21 mouse cellular contexts compared by ENCODE assay signal in the genomic region with DNA sequence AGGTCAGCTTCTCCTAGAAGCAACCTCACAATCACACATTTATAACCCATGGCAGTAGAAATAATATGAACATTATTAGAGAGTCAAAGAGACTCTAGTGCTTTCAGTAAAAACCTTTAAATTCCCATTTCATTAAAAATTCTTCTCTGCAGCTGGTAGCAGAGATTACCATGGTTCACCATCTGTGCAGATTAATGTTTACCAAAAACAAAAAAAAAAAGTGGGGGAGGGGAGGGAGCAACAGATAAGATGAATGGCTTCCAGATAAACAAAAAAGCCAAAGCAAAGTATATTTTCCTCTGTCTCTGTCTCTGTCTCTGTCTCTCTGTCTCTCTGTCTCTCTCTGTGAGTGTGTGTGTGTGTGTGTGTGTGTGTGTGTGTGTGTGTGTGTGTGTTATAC.
DNase-seq lines count a peak whose midpoint lies in the region; ATAC-seq and TF ChIP-seq lines count a peak whose summit lies in the region.
"Had no signal": no experiment of that assay in that cellular context is flagged by ENCODE, and none has a peak within 500 bp of the region (broad histone marks: within the 10 kb centered on the region; RNA-seq: fewer than 3 reads in every experiment).

No protein-coding gene starts in this region.

- TF ChIP-seq EP300 in lung, postnatal 0 days (IDR thresholded peaks at IDR 0.05) = no peak

- no peaks in the 10 kb centered on the region for H3K36me3 ChIP-seq in forebrain, embryonic 15.5 days
- H3K36me3 ChIP-seq in forebrain, embryonic 13.5 days (ENCODE audit: poor library complexity, severe bottlenecking) = no peaks in the 10 kb centered on the region
- H3K36me3 ChIP-seq in midbrain, embryonic 14.5 days (ENCODE audit: control insufficient read depth, insufficient read depth, low read length) = no peaks in the 10 kb centered on the region
- no peaks in the 10 kb centered on the region for H3K36me3 ChIP-seq in midbrain, embryonic 13.5 days
- no peaks in the 10 kb centered on the region for H3K36me3 ChIP-seq in lung, postnatal 0 days (ENCODE audit: insufficient read depth, low read length)
- H3K36me3 ChIP-seq: embryonic facial prominence, embryonic 13.5 days; embryonic facial prominence, embryonic 15.5 days had no signal

- ATAC-seq in forebrain, embryonic 15.5 days (replicated peaks) = no peak
- ATAC-seq in forebrain, embryonic 13.5 days = no peak
- no peak for ATAC-seq in midbrain, embryonic 14.5 days (ENCODE audit: low FRiP score, low TSS enrichment)
- ATAC-seq in midbrain, embryonic 13.5 days = no peak
- ATAC-seq in lung, postnatal 0 days = no peak
- ATAC-seq: forebrain, embryonic 16.5 days had no signal

- no peak overlapping the region for H3K4me2 ChIP-seq in forebrain, embryonic 15.5 days (replicated peaks)
- H3K4me2 ChIP-seq in forebrain, embryonic 13.5 days = no peak overlapping the region
- no peak overlapping the region for H3K4me2 ChIP-seq in midbrain, embryonic 14.5 days (ENCODE audit: low read length)
- H3K4me2 ChIP-seq in midbrain, embryonic 13.5 days (replicated peaks) = no peak overlapping the region
- no peak overlapping the region for H3K4me2 ChIP-seq in lung, postnatal 0 days (replicated peaks; ENCODE audit: low read depth, low read length)
- H3K4me2 ChIP-seq: embryonic facial prominence, embryonic 13.5 days; embryonic facial prominence, embryonic 15.5 days had no signal

- no peaks in the 10 kb centered on the region for H3K27me3 ChIP-seq in forebrain, embryonic 15.5 days
- no peaks in the 10 kb centered on the region for H3K27me3 ChIP-seq in forebrain, embryonic 13.5 days
- no peaks in the 10 kb centered on the region for H3K27me3 ChIP-seq in midbrain, embryonic 14.5 days (ENCODE audit: control insufficient read depth, insufficient read depth, low read length)
- no peaks in the 10 kb centered on the region for H3K27me3 ChIP-seq in midbrain, embryonic 13.5 days
- no peaks in the 10 kb centered on the region for H3K27me3 ChIP-seq in lung, postnatal 0 days (replicated peaks; ENCODE audit: insufficient read depth, low read length)
- H3K27me3 ChIP-seq: embryonic facial prominence, embryonic 13.5 days; embryonic facial prominence, embryonic 15.5 days had no signal

- H3K4me3 ChIP-seq in forebrain, embryonic 15.5 days = no peak overlapping the region
- H3K4me3 ChIP-seq in forebrain, embryonic 13.5 days = no peak overlapping the region
- no peak overlapping the region for H3K4me3 ChIP-seq in midbrain, embryonic 14.5 days (replicated peaks; ENCODE audit: low read depth, low read length)
- no peak overlapping the region for H3K4me3 ChIP-seq in midbrain, embryonic 13.5 days (replicated peaks)
- no peak overlapping the region for H3K4me3 ChIP-seq in lung, postnatal 0 days (ENCODE audit: low read depth, low read length)
- H3K4me3 ChIP-seq: embryonic facial prominence, embryonic 13.5 days; embryonic facial prominence, embryonic 15.5 days; erythroblast, embryonic 14.5 days had no signal

- H3K4me1 ChIP-seq in forebrain, embryonic 15.5 days = peaks cover 13% of the 10 kb centered on the region; the same call in 1 of the 2 replicates
- 0 out of 2 replicates have a peak, but pooled peaks cover 8% of the 10 kb centered on the region for H3K4me1 ChIP-seq in forebrain, embryonic 13.5 days
- no peaks in the 10 kb centered on the region for H3K4me1 ChIP-seq in midbrain, embryonic 14.5 days (ENCODE audit: control insufficient read depth, insufficient read depth, low read length)
- H3K4me1 ChIP-seq in midbrain, embryonic 13.5 days (replicated peaks) = 0 out of 2 replicates have a peak, but pooled peaks cover 2% of the 10 kb centered on the region
- no peaks in the 10 kb centered on the region for H3K4me1 ChIP-seq in lung, postnatal 0 days (ENCODE audit: insufficient read depth, low read depth, low read length)
- H3K4me1 ChIP-seq: embryonic facial prominence, embryonic 13.5 days; embryonic facial prominence, embryonic 15.5 days had no signal

- TF ChIP-seq CTCF in brain, embryonic 14.5 days (IDR thresholded peaks at IDR 0.05; ENCODE audit: borderline replicate concordance, extremely low read depth, insufficient read depth, insufficient read length) = no peak
- no peak for TF ChIP-seq CTCF in lung, postnatal 0 days (IDR thresholded peaks at IDR 0.05)

- no peak overlapping the region for H3K9ac ChIP-seq in forebrain, embryonic 15.5 days (replicated peaks)
- no peak overlapping the region for H3K9ac ChIP-seq in forebrain, embryonic 13.5 days
- H3K9ac ChIP-seq in midbrain, embryonic 14.5 days (replicated peaks; ENCODE audit: low read length) = no peak overlapping the region
- H3K9ac ChIP-seq in midbrain, embryonic 13.5 days (replicated peaks) = no peak overlapping the region
- H3K9ac ChIP-seq in lung, postnatal 0 days (replicated peaks; ENCODE audit: low read depth) = no peak overlapping the region
- H3K9ac ChIP-seq: embryonic facial prominence, embryonic 13.5 days; embryonic facial prominence, embryonic 15.5 days had no signal

- no peaks in the 10 kb centered on the region for H3K9me3 ChIP-seq in forebrain, embryonic 15.5 days
- H3K9me3 ChIP-seq in forebrain, embryonic 13.5 days (replicated peaks) = no peaks in the 10 kb centered on the region
- H3K9me3 ChIP-seq in midbrain, embryonic 14.5 days (ENCODE audit: control insufficient read depth, low read length) = no peaks in the 10 kb centered on the region
- H3K9me3 ChIP-seq in midbrain, embryonic 13.5 days = no peaks in the 10 kb centered on the region
- no peaks in the 10 kb centered on the region for H3K9me3 ChIP-seq in lung, postnatal 0 days (ENCODE audit: low read length)
- H3K9me3 ChIP-seq: embryonic facial prominence, embryonic 13.5 days; embryonic facial prominence, embryonic 15.5 days had no signal

- peak overlapping the region; percentile 23; the same call in 1 of the 2 replicates for H3K27ac ChIP-seq in forebrain, embryonic 15.5 days (replicated peaks)
- no peak overlapping the region for H3K27ac ChIP-seq in forebrain, embryonic 13.5 days
- no peak overlapping the region for H3K27ac ChIP-seq in midbrain, embryonic 14.5 days (replicated peaks; ENCODE audit: low read depth, low read length)
- H3K27ac ChIP-seq in midbrain, embryonic 13.5 days = no peak overlapping the region
- no peak overlapping the region for H3K27ac ChIP-seq in lung, postnatal 0 days (ENCODE audit: low read length)
- H3K27ac ChIP-seq: embryonic facial prominence, embryonic 13.5 days; embryonic facial prominence, embryonic 15.5 days had no signal

- no peak for TF ChIP-seq POLR2A in brain, embryonic 14.5 days (IDR thresholded peaks at IDR 0.05; ENCODE audit: borderline replicate concordance, extremely low read depth, insufficient read depth, insufficient read length, poor library complexity, severe bottlenecking)

- peak; percentile 9 for DNase-seq in midbrain, embryonic 14.5 days
- peak; percentile 25 for DNase-seq in brain, adult 2 months (ENCODE audit: low read depth, low spot score)
- peak; percentile 55 for DNase-seq in brain, embryonic 14.5 days (ENCODE audit: low read depth)
- no peak for DNase-seq in lung, postnatal 0 days (ENCODE audit: low spot score)
- DNase-seq: adrenal gland, adult 2 months; adrenal gland, postnatal 10 days; adrenal gland, postnatal 25 days; cerebellum, adult 11 months; cerebellum, adult 18-20 months; cerebellum, adult 8-10 months; cerebellum, adult 9-11 months; cerebellum, postnatal 14 days; cerebellum, postnatal 36 days; embryo, embryonic 11 days had no signal
